ENCODE assay signal across 15 mouse cellular contexts in genomic region chr5:102483285-102483975, GRCm38 (mm10). TPM values are rescaled to one million over a fixed set of nuclear protein-coding genes. Genes with fewer than 3 reads are reported as not detected.
DNase-seq lines count a peak whose midpoint lies in the region; ATAC-seq and TF ChIP-seq lines count a peak whose summit lies in the region.
"Had no signal": no experiment of that assay in that cellular context is flagged by ENCODE, and none has a peak within 500 bp of the region (broad histone marks: within the 10 kb centered on the region; RNA-seq: fewer than 3 reads in every experiment).

No protein-coding gene starts in this region.

- DNase-seq in heart, adult 11 months, result peak; percentile 76
- DNase-seq in heart, postnatal 4 days, result no peak
- no peak for DNase-seq in limb, embryonic 14.5 days (ENCODE audit: low spot score)
- DNase-seq in retina, embryonic 14.5 days (ENCODE audit: low spot score), result peak; percentile 21
- no peak for DNase-seq in left cerebral cortex, adult 9 months (ENCODE audit: low spot score in 2 of 2)
- DNase-seq in B cell, adult 2 months, result no peak
- no peak for DNase-seq in forebrain, embryonic 10.5 days (ENCODE audit: extremely low spot score, low spot score)
- DNase-seq: cerebellum, adult 2 months; embryo, embryonic 11 days; forebrain, postnatal 0 days; heart, postnatal 36 days; layer of hippocampus, adult 9-11 months; right cerebral cortex, postnatal 4 days had no signal

- H3K27me3 ChIP-seq in embryonic facial prominence, embryonic 13.5 days, result no peaks in the 10 kb centered on the region
- H3K27me3 ChIP-seq in limb, embryonic 14.5 days (ENCODE audit: control insufficient read depth, insufficient read depth, low read length), result no peaks in the 10 kb centered on the region
- H3K27me3 ChIP-seq in forebrain, embryonic 10.5 days (ENCODE audit: poor library complexity, severe bottlenecking), result peaks cover 31% of the 10 kb centered on the region
- H3K27me3 ChIP-seq: kidney, embryonic 15.5 days had no signal

- H3K36me3 ChIP-seq in embryonic facial prominence, embryonic 13.5 days, result no peaks in the 10 kb centered on the region
- H3K36me3 ChIP-seq in limb, embryonic 14.5 days (ENCODE audit: control insufficient read depth, insufficient read depth, low read length), result no peaks in the 10 kb centered on the region
- no peaks in the 10 kb centered on the region for H3K36me3 ChIP-seq in forebrain, embryonic 10.5 days (replicated peaks)
- H3K36me3 ChIP-seq: kidney, embryonic 15.5 days had no signal

- peak overlapping the region; percentile 81 for H3K4me2 ChIP-seq in embryonic facial prominence, embryonic 13.5 days
- H3K4me2 ChIP-seq in limb, embryonic 14.5 days (replicated peaks; ENCODE audit: low read depth, low read length, severe bottlenecking), result peak overlapping the region; percentile 78

- H3K27ac ChIP-seq in embryonic facial prominence, embryonic 13.5 days, result no peak overlapping the region
- H3K27ac ChIP-seq in limb, embryonic 14.5 days (replicated peaks; ENCODE audit: low read depth, low read length), result no peak overlapping the region
- H3K27ac ChIP-seq in forebrain, embryonic 10.5 days, result no peak overlapping the region
- H3K27ac ChIP-seq: kidney, embryonic 15.5 days had no signal

- H3K4me3 ChIP-seq in embryonic facial prominence, embryonic 13.5 days, result peak overlapping the region; percentile 69
- peak overlapping the region; percentile 53; the same call in 1 of the 2 replicates for H3K4me3 ChIP-seq in limb, embryonic 14.5 days (replicated peaks; ENCODE audit: low read length)
- no peak overlapping the region for H3K4me3 ChIP-seq in forebrain, embryonic 10.5 days
- H3K4me3 ChIP-seq: kidney, embryonic 15.5 days had no signal

- 0 out of 2 replicates have a peak overlapping the region, but pooled peaks have one; percentile 59 for H3K9ac ChIP-seq in embryonic facial prominence, embryonic 13.5 days
- H3K9ac ChIP-seq in limb, embryonic 14.5 days (ENCODE audit: low read depth, low read length, severe bottlenecking), result no peak overlapping the region
- H3K9ac ChIP-seq: forebrain, postnatal 0 days; kidney, embryonic 15.5 days had no signal

- TF ChIP-seq POLR2A in limb, embryonic 14.5 days (IDR thresholded peaks at IDR 0.05; ENCODE audit: borderline replicate concordance, extremely low read depth, insufficient read depth, insufficient read length), result no peak

- H3K4me1 ChIP-seq in embryonic facial prominence, embryonic 13.5 days, result peaks cover 20% of the 10 kb centered on the region
- H3K4me1 ChIP-seq in limb, embryonic 14.5 days (ENCODE audit: control insufficient read depth, insufficient read depth, low read length), result peaks cover 19% of the 10 kb centered on the region
- peaks cover 36% of the 10 kb centered on the region for H3K4me1 ChIP-seq in forebrain, embryonic 10.5 days

- ATAC-seq in embryonic facial prominence, embryonic 13.5 days (ENCODE audit: insufficient number of reproducible peaks, insufficient read depth, low FRiP score, low TSS enrichment, low read depth), result no peak
- ATAC-seq in limb, embryonic 14.5 days (ENCODE audit: low FRiP score, low read depth), result no peak
- ATAC-seq: forebrain, postnatal 0 days had no signal

- no peaks in the 10 kb centered on the region for H3K9me3 ChIP-seq in embryonic facial prominence, embryonic 13.5 days
- H3K9me3 ChIP-seq in limb, embryonic 14.5 days (ENCODE audit: control insufficient read depth, low read length), result no peaks in the 10 kb centered on the region
- no peaks in the 10 kb centered on the region for H3K9me3 ChIP-seq in forebrain, embryonic 10.5 days
- H3K9me3 ChIP-seq: kidney, embryonic 15.5 days had no signal

- 32% methylated on average over 10 of the region's 10 CpGs for WGBS in embryonic facial prominence, embryonic 13.5 days
- WGBS in limb, embryonic 14.5 days, result 22% methylated on average over 10 of the region's 10 CpGs
- WGBS in forebrain, embryonic 10.5 days, result 37% methylated on average over 10 of the region's 10 CpGs

RNA-seq across cellular contexts. Expression of gene Arhgap24, which starts 2.2 kb away (rescaled TPM):
- total RNA-seq in heart, postnatal 4 days (2021), result 10 to 100 TPM; 17.2 to 18.3 TPM
- polyA plus RNA-seq in embryonic facial prominence, embryonic 13.5 days (2015; fragmentation: Nextera tagmentation; extraction: Ambion mirVana), result 23.8 and 25.6 TPM in 2 replicates
- 16.8 and 20.2 TPM in 2 replicates for polyA plus RNA-seq in limb, embryonic 14.5 days (2012; rRNA removed)
- polyA plus RNA-seq in limb, embryonic 14.5 days (2014; fragmentation: Nextera tagmentation; extraction: Ambion mirVana), result 22.3 and 25.8 TPM in 2 replicates
- 2.5 TPM in 2 replicates for polyA plus RNA-seq in forebrain, embryonic 10.5 days (2016; fragmentation: Nextera tagmentation; extraction: Ambion mirVana)

Comparison
In these comparisons a context has a peak if more than half of its experiments do, and no peak if none do; other contexts are left out.
1. DNase-seq: peak in heart, adult 11 months (single experiment) and retina, embryonic 14.5 days (single experiment); none in heart, postnatal 4 days (single experiment), limb, embryonic 14.5 days (single experiment), left cerebral cortex, adult 9 months (0 of 2), B cell, adult 2 months (0 of 2) and forebrain, embryonic 10.5 days (single experiment).